Mouse (Mus musculus) CH12.LX (cell line): ENCODE measurements around the gene Ppil1. TPM values are rescaled to one million over a fixed set of nuclear protein-coding genes. Genes with fewer than 3 reads are reported as not detected.

Experiments used
- DNase-seq: peaks from one replicate; pipeline ENCODE4 v3.0.0-alpha.2; 2013; ENCODE audit errors: extremely low read depth
- H3K27ac ChIP-seq: 2 replicates; pipeline ENCODE4 v1.5.1; 2012; ENCODE audit warnings: low read depth, mild to moderate bottlenecking, control low read depth, moderate library complexity; ENCODE audit not compliant: insufficient read depth
- H3K27me3 ChIP-seq: replicated peaks from 2 replicates; pipeline ENCODE3; 2012; ENCODE audit warnings: inconsistent platforms
- H3K36me3 ChIP-seq, 2 experiments: replicated peaks in 1 of 2; 2 replicates each; pipeline versions ENCODE3 to v1.6.1; 2012; ENCODE audit warnings: inconsistent platforms in 1 of 2, low read length in 1 of 2, mild to moderate bottlenecking in 1 of 2, mixed read lengths in 1 of 2, moderate library complexity in 1 of 2; ENCODE audit not compliant: control insufficient read depth in 1 of 2, insufficient read depth in 1 of 2
- H3K4me1 ChIP-seq, 2 experiments: 2 replicates each; pipeline ENCODE4 v1.6.1; 2012; ENCODE audit warnings: inconsistent platforms in 1 of 2, moderate library complexity in 1 of 2; ENCODE audit not compliant: insufficient read depth in 2 of 2, control insufficient read depth in 1 of 2
- H3K4me2 ChIP-seq: 2 replicates; pipeline ENCODE4 v1.6.1; 2012; ENCODE audit warnings: low read depth, mild to moderate bottlenecking, control low read depth; ENCODE audit not compliant: poor library complexity, insufficient read depth, severe bottlenecking
- H3K4me3 ChIP-seq, 3 experiments: fragments of 150-350 bp in 1 of 3; sonication (generic) in 1 of 3; replicated peaks in 1 of 3; 2 replicates each; pipeline versions ENCODE3 to v1.5.1; 2011 to 2012; ENCODE audit warnings: low read depth in 2 of 3, low read length in 2 of 3, mild to moderate bottlenecking in 2 of 3, moderate library complexity in 2 of 3, control low read depth in 1 of 3, improper control_type of control experiment in 1 of 3, inconsistent platforms in 1 of 3, mixed read lengths in 1 of 3; ENCODE audit not compliant: poor library complexity in 1 of 3
- H3K79me2 ChIP-seq: replicated peaks from 2 replicates; pipeline ENCODE4 v1.6.1; 2012; ENCODE audit warnings: mild to moderate bottlenecking, moderate library complexity; ENCODE audit not compliant: control insufficient read depth, poor library complexity, insufficient read depth, severe bottlenecking; ENCODE audit errors: extremely low read depth
- H3K9ac ChIP-seq: 2 replicates; pipeline ENCODE4 v1.6.1; 2012; ENCODE audit warnings: low read depth, mild to moderate bottlenecking, control low read depth, moderate library complexity; ENCODE audit not compliant: insufficient read depth
- H3K9me3 ChIP-seq: replicated peaks from 2 replicates; pipeline ENCODE3; 2012; ENCODE audit warnings: low read length, inconsistent platforms, mixed read lengths
- CTCF ChIP-seq, 2 experiments: IDR thresholded peaks in 1 of 2; conservative IDR thresholded peaks in 1 of 2; 2 replicates each; pipeline ENCODE4 v1.5.1; 2011 to 2012; ENCODE audit warnings: low read depth in 2 of 2, low read length in 2 of 2, improper control_type of control experiment in 1 of 2, inconsistent platforms in 1 of 2, mild to moderate bottlenecking in 1 of 2, moderate library complexity in 1 of 2
- GABPA ChIP-seq: IDR thresholded peaks from 2 replicates; pipeline ENCODE4 v1.6.1; 2012; ENCODE audit warnings: low read depth, low read length, improper control_type of control experiment, inconsistent platforms; ENCODE audit not compliant: insufficient replicate concordance
- HCFC1 ChIP-seq: IDR thresholded peaks from 2 replicates; pipeline ENCODE4 v1.6.1; 2012; ENCODE audit warnings: low read depth, mild to moderate bottlenecking, inconsistent platforms, low read length, improper control_type of control experiment
- JUN ChIP-seq: IDR thresholded peaks from 2 replicates; pipeline ENCODE4 v1.6.1; 2011; ENCODE audit warnings: low read depth, mild to moderate bottlenecking, low read length, improper control_type of control experiment, moderate library complexity; ENCODE audit not compliant: insufficient read depth
- MAFK ChIP-seq: IDR thresholded peaks from 2 replicates; pipeline ENCODE4 v1.6.1; 2011; ENCODE audit warnings: low read length, improper control_type of control experiment; ENCODE audit not compliant: insufficient replicate concordance
- MAX ChIP-seq: IDR thresholded peaks from 2 replicates; pipeline ENCODE4 v1.6.1; 2011; ENCODE audit warnings: low read length, improper control_type of control experiment
- MXI1 ChIP-seq: IDR thresholded peaks from 2 replicates; pipeline ENCODE4 v1.6.1; 2011; ENCODE audit warnings: mild to moderate bottlenecking, low read depth, low read length, improper control_type of control experiment
- MYC ChIP-seq: IDR thresholded peaks from 2 replicates; pipeline ENCODE4 v1.6.1; 2011; ENCODE audit warnings: low read depth, mild to moderate bottlenecking, improper control_type of control experiment, low read length
- POLR2A ChIP-seq: IDR thresholded peaks from 2 replicates; pipeline ENCODE4 v1.6.1; 2011; ENCODE audit warnings: low read depth, mild to moderate bottlenecking, improper control_type of control experiment, low read length
- RAD21 ChIP-seq: IDR thresholded peaks from 2 replicates; pipeline ENCODE4 v1.6.1; 2011; ENCODE audit warnings: low read depth, mild to moderate bottlenecking, low read length, improper control_type of control experiment, moderate library complexity
- RCOR1 ChIP-seq: conservative IDR thresholded peaks from 2 replicates; pipeline ENCODE4 v1.6.1; 2012; ENCODE audit warnings: low read depth, mild to moderate bottlenecking, inconsistent platforms, low read length, improper control_type of control experiment
- SIN3A ChIP-seq: IDR thresholded peaks from 2 replicates; pipeline ENCODE4 v1.6.1; 2012; ENCODE audit warnings: low read length, improper control_type of control experiment, inconsistent platforms
- SMC3 ChIP-seq: IDR thresholded peaks from 2 replicates; pipeline ENCODE4 v1.6.1; 2011; ENCODE audit warnings: low read depth, low read length, improper control_type of control experiment
- USF1 ChIP-seq: IDR thresholded peaks from 2 replicates; pipeline ENCODE4 v1.6.1; 2014; ENCODE audit warnings: low read depth, mild to moderate bottlenecking, inconsistent platforms, low read length, improper control_type of control experiment
- USF2 ChIP-seq: conservative IDR thresholded peaks from 2 replicates; pipeline ENCODE4 v1.6.1; 2011; ENCODE audit warnings: low read depth, low read length, improper control_type of control experiment
- ZNF384 ChIP-seq: IDR thresholded peaks from 2 replicates; pipeline ENCODE4 v1.6.1; 2012; ENCODE audit warnings: low read depth, low read length, improper control_type of control experiment, inconsistent platforms
- dilution Hi-C: fragments of 300-500 bp; cut with MboI; formaldehyde crosslinking; loops from 2 replicates; pipeline ENCODE4 v1.14.3; 2020; ENCODE audit warnings: low sequenced_read_pairs; ENCODE audit not compliant: extremely low pct_unique_long_range_greater_than_20kb, extremely low pct_ligation_motif_present
- in situ Hi-C: fragments of 300-500 bp; cut with MboI; formaldehyde crosslinking; loops from 3 replicates; pipeline ENCODE4 v1.14.3; 2019; ENCODE audit warnings: low sequenced_read_pairs, low pct_ligation_motif_present, low pct_unique_long_range_greater_than_20kb, mixed read lengths
- polyA plus RNA-seq: library from polyadenylated mRNA; unstranded; fragments of >175 nt; gene quantifications from 2 replicates; pipeline ENCODE4 v1.2.1, GENCODE M21; 2012; ENCODE audit warnings: low read depth; ENCODE audit not compliant: insufficient read length
- total RNA-seq, 2 experiments: library from RNA; depleted of rRNA; stranded (reverse); fragments of 300-350 nt in 1 of 2; fragments of >200 nt in 1 of 2; gene quantifications; 2 replicates each; pipeline ENCODE4 v1.2.3; 2012 to 2014

The Ppil1 gene
- total and polyA plus RNA-seq, 3 experiments = 97.2 to 143 (median 107) TPM

- in situ Hi-C loops = no loop called here
- H3K79me2 ChIP-seq = peaks cover 65% of the 10 kb centered on the region
- no peak overlapping the region for H3K4me3 ChIP-seq
- no peak overlapping the region for H3K27ac ChIP-seq
- no peak overlapping the region for H3K4me2 ChIP-seq
- H3K4me1 ChIP-seq = peaks cover 14 to 58% of the 10 kb centered on the region in 2 experiments
- peak; percentile 89 for DNase-seq
- peak; percentile 78 for TF ChIP-seq MXI1
- no peak for TF ChIP-seq MAFK
- no peak for TF ChIP-seq HCFC1
- TF ChIP-seq CTCF (conservative IDR thresholded peaks at IDR 0.05 in 1 of 2, IDR thresholded peaks at IDR 0.05 in 1 of 2; ENCODE audit: low read depth in 2 of 2, low read length in 2 of 2) = peak; percentile 30 to 75; a peak in 3 of 4 replicates
- TF ChIP-seq USF2 = no peak
- peak; percentile 41 for TF ChIP-seq RAD21
- peak; percentile 83 for TF ChIP-seq MYC
- peak; percentile 72; the same call in 1 of the 2 replicates for TF ChIP-seq MAX
- TF ChIP-seq SIN3A = peak; percentile 55
- no peak for TF ChIP-seq USF1
- TF ChIP-seq SMC3 = peak; percentile 62
- no peaks in the 10 kb centered on the region for H3K9me3 ChIP-seq
- peak overlapping the region; percentile 9; the same call in 1 of the 2 replicates for H3K9ac ChIP-seq
- H3K27me3 ChIP-seq = no peaks in the 10 kb centered on the region
- H3K36me3 ChIP-seq = peaks cover 39 to 55% of the 10 kb centered on the region in 2 experiments
- dilution Hi-C loops = no loop called here
These were observed 4.5 kb downstream of the Ppil1 start for GRCm38 (mm10) chr17:29259489-29259888.

- peaks cover 43 to 61% of the 10 kb centered on the region in 2 experiments for H3K36me3 ChIP-seq
- TF ChIP-seq USF1 (no peak), POLR2A (no peak), GABPA (no peak), JUN (no peak), MAFK (no peak), ZNF384 (no peak), RCOR1 (no peak)
- dilution Hi-C loops = no loop called here
- H3K27ac ChIP-seq = no peak overlapping the region
- H3K4me1 ChIP-seq = peaks cover 18 to 63% of the 10 kb centered on the region in 2 experiments
- no peak for DNase-seq
- in situ Hi-C loops = no loop called here
- H3K9me3 ChIP-seq = no peaks in the 10 kb centered on the region
- no peaks in the 10 kb centered on the region for H3K27me3 ChIP-seq
- no peak overlapping the region for H3K9ac ChIP-seq
- H3K4me2 ChIP-seq = no peak overlapping the region
- H3K79me2 ChIP-seq = peaks cover 71% of the 10 kb centered on the region
- H3K4me3 ChIP-seq = no peak overlapping the region
These were observed 5.1 kb downstream of the Ppil1 start for GRCm38 (mm10) chr17:29258921-29259320.
